Mouse (Mus musculus) hindbrain, embryonic 10.5 days (tissue): Measurements from ENCODE around the gene Rdh12. TPM values are rescaled to one million over a fixed set of nuclear protein-coding genes. Genes with fewer than 3 reads are reported as not detected.
"Not testable (repeated sequence)": the region's sequence is repeated elsewhere in the genome, so short reads cannot be mapped to it uniquely, and the experiment has no call there.

Experiments
- DNase-seq: peaks from one replicate; pipeline ENCODE4 v3.0.0-alpha.2; 2017; ENCODE audit warnings: low spot score
- H3K27ac ChIP-seq: fragments of 300-500 bp; sonication (generic); 2 replicates; pipeline ENCODE4 v1.5.1; 2016; ENCODE audit warnings: mild to moderate bottlenecking, moderate library complexity
- H3K27me3 ChIP-seq: fragments of 300-500 bp; sonication (generic); 2 replicates; pipeline ENCODE4 v1.6.1; 2016; ENCODE audit warnings: mild to moderate bottlenecking; ENCODE audit not compliant: poor library complexity, insufficient read depth, severe bottlenecking
- H3K36me3 ChIP-seq: fragments of 300-500 bp; sonication (generic); 2 replicates; pipeline ENCODE4 v1.6.1; 2016; ENCODE audit warnings: mild to moderate bottlenecking, moderate library complexity
- H3K4me1 ChIP-seq: fragments of 300-500 bp; sonication (generic); replicated peaks from 2 replicates; pipeline ENCODE4 v1.6.1; 2016; ENCODE audit warnings: mild to moderate bottlenecking
- H3K4me3 ChIP-seq: fragments of 300-500 bp; sonication (generic); 2 replicates; pipeline ENCODE4 v1.5.1; 2016; ENCODE audit warnings: mild to moderate bottlenecking, moderate library complexity
- H3K9me3 ChIP-seq: fragments of 300-500 bp; sonication (generic); 2 replicates; pipeline ENCODE4 v1.6.1; 2016; ENCODE audit warnings: mild to moderate bottlenecking, moderate library complexity
- WGBS: fragments of 180-500 bp; shearing (Covaris S2); methylation state at CpG from one replicate; pipeline ENCODE4 v1.1.7; 2016; 5-methylcytosine and 5-hydroxymethylcytosine counted together
- polyA plus RNA-seq: library from polyadenylated mRNA; unstranded; fragments of >200 nt; fragmentation: Nextera tagmentation; extraction: Ambion mirVana; gene quantifications from 2 replicates; pipeline ENCODE4 v1.2.1, GENCODE M21; 2016

Gene Rdh12
- polyA plus RNA-seq, result 1.6 TPM in 2 replicates

GRCm38 (mm10) chr12:79208703-79209464 is at the start of gene Rdh12:
Rdh12 (plus strand) TSS chr12:79208914.
- DNase-seq, result peak; percentile 11
- H3K27me3 ChIP-seq, result no peaks in the 10 kb centered on the region
- peaks cover 11% of the 10 kb centered on the region; the same call in 1 of the 2 replicates for H3K4me1 ChIP-seq
- no peaks in the 10 kb centered on the region for H3K9me3 ChIP-seq
- no peak within 1 kb of the TSS for H3K27ac ChIP-seq
- WGBS, result 5% methylated on average over 13 of the region's 13 CpGs
- no peaks in the 10 kb centered on the region for H3K36me3 ChIP-seq
- peak within 1 kb of the TSS; percentile 56 for H3K4me3 ChIP-seq

GRCm38 (mm10) chr12:79162876-79163275 is 45.8 kb upstream of the Rdh12 start:
- Histone ChIP-seq H3K4me3 (no peak overlapping the region), H3K27ac (no peak overlapping the region), H3K9me3 (no peaks in the 10 kb centered on the region), H3K27me3 (no peaks in the 10 kb centered on the region), H3K36me3 (peaks cover 85% of the 10 kb centered on the region), H3K4me1 (no peaks in the 10 kb centered on the region)
- WGBS, result 93% methylated on average over 3 of the region's 3 CpGs
- DNase-seq, result no peak

- H3K4me1 ChIP-seq, result peaks cover 10% of the 10 kb centered on the region
- no peak for DNase-seq
Observed at GRCm38 (mm10) chr12:79169173-79169572, 39.5 kb upstream of the Rdh12 start.

GRCm38 (mm10) chr12:79170421-79170820 is 38.3 kb upstream of the Rdh12 start:
- H3K4me1 ChIP-seq, result peaks cover 10% of the 10 kb centered on the region
- DNase-seq, result no peak
- no peaks in the 10 kb centered on the region for H3K27me3 ChIP-seq
- H3K27ac ChIP-seq, result no peak overlapping the region
- no peak overlapping the region for H3K4me3 ChIP-seq
- H3K9me3 ChIP-seq, result no peaks in the 10 kb centered on the region
- WGBS, result 83% methylated on average over 3 of the region's 3 CpGs
- peaks cover 21% of the 10 kb centered on the region for H3K36me3 ChIP-seq

More at GRCm38 (mm10) chr12:79169173-79169572, 39.5 kb upstream of the Rdh12 start:
- Histone ChIP-seq H3K27ac (no peak overlapping the region), H3K9me3 (no peaks in the 10 kb centered on the region), H3K4me3 (no peak overlapping the region), H3K27me3 (no peaks in the 10 kb centered on the region), H3K36me3 (peaks cover 23% of the 10 kb centered on the region)

GRCm38 (mm10) chr12:79171269-79171995 is 37.3 kb upstream of the Rdh12 start:
- Histone ChIP-seq H3K4me3 (peak overlapping the region; percentile 77), H3K27me3 (no peaks in the 10 kb centered on the region), H3K36me3 (peaks cover 21% of the 10 kb centered on the region), H3K9me3 (no peaks in the 10 kb centered on the region), H3K4me1 (peaks cover 10% of the 10 kb centered on the region), H3K27ac (peak overlapping the region; percentile 99)
- DNase-seq, result peak; percentile 3
- WGBS, result 40% methylated on average over 12 of the region's 12 CpGs

- H3K4me1 ChIP-seq, result peaks cover 15% of the 10 kb centered on the region
- H3K4me3 ChIP-seq, result peak within 1 kb of the TSS; percentile 77
- H3K27me3 ChIP-seq, result no peaks in the 10 kb centered on the region
- WGBS, result under 1% methylated on average over 73 of the region's 73 CpGs
- H3K27ac ChIP-seq, result peak within 1 kb of the TSS; percentile 99
- H3K36me3 ChIP-seq, result peaks cover 30% of the 10 kb centered on the region
- peak; percentile 91 for DNase-seq
- no peaks in the 10 kb centered on the region for H3K9me3 ChIP-seq
Observed at GRCm38 (mm10) chr12:79172019-79172941, 36.4 kb upstream of the Rdh12 start, which contains the start of gene Vti1b. Vti1b (minus strand) TSS chr12:79172667.

- Histone ChIP-seq H3K36me3 (peaks cover 38% of the 10 kb centered on the region), H3K27ac (no peak overlapping the region), H3K4me1 (peaks cover 15% of the 10 kb centered on the region), H3K4me3 (no peak overlapping the region), H3K27me3 (no peaks in the 10 kb centered on the region), H3K9me3 (no peaks in the 10 kb centered on the region)
- WGBS, result 89% methylated on average over 5 of the region's 5 CpGs
- no peak for DNase-seq
Observed at GRCm38 (mm10) chr12:79173721-79174120, 35.0 kb upstream of the Rdh12 start.

- peaks cover 15% of the 10 kb centered on the region for H3K4me1 ChIP-seq
- WGBS, result 88% methylated on average over 5 of the region's 5 CpGs
- no peak for DNase-seq
- H3K9me3 ChIP-seq, result no peaks in the 10 kb centered on the region
- H3K4me3 ChIP-seq, result no peak overlapping the region
- H3K36me3 ChIP-seq, result peaks cover 57% of the 10 kb centered on the region
- no peaks in the 10 kb centered on the region for H3K27me3 ChIP-seq
- no peak overlapping the region for H3K27ac ChIP-seq
Observed at GRCm38 (mm10) chr12:79175998-79176397, 32.7 kb upstream of the Rdh12 start.

- H3K36me3 ChIP-seq, result peaks cover 84% of the 10 kb centered on the region
Observed at GRCm38 (mm10) chr12:79185160-79185559, 23.6 kb upstream of the Rdh12 start.

GRCm38 (mm10) chr12:79190931-79191673 is 17.6 kb upstream of the Rdh12 start:
- Histone ChIP-seq H3K27me3 (no peaks in the 10 kb centered on the region), H3K27ac (peak overlapping the region; percentile 87), H3K4me3 (peak overlapping the region; percentile 80), H3K4me1 (peaks cover 15% of the 10 kb centered on the region), H3K36me3 (peaks cover 25% of the 10 kb centered on the region), H3K9me3 (no peaks in the 10 kb centered on the region)
- DNase-seq, result peak; percentile 66
- under 1% methylated on average over 18 of the region's 18 CpGs for WGBS

More at GRCm38 (mm10) chr12:79185160-79185559, 23.6 kb upstream of the Rdh12 start:
- not testable (repeated sequence) for DNase-seq, H3K4me1 ChIP-seq, H3K27ac ChIP-seq, H3K9me3 ChIP-seq, H3K4me3 ChIP-seq, H3K27me3 ChIP-seq
- WGBS, result 90% methylated on average over 5 of the region's 6 CpGs

GRCm38 (mm10) chr12:79191701-79192100 is 17.0 kb upstream of the Rdh12 start:
- WGBS, result 6% methylated on average over 14 of the region's 14 CpGs
- H3K4me1 ChIP-seq, result peaks cover 15% of the 10 kb centered on the region
- peaks cover 19% of the 10 kb centered on the region for H3K36me3 ChIP-seq
- H3K4me3 ChIP-seq, result peak overlapping the region; percentile 80
- peak overlapping the region; percentile 87 for H3K27ac ChIP-seq
- peak; percentile 82 for DNase-seq
- no peaks in the 10 kb centered on the region for H3K27me3 ChIP-seq
- H3K9me3 ChIP-seq, result no peaks in the 10 kb centered on the region

GRCm38 (mm10) chr12:79192193-79192592 is 16.5 kb upstream of the Rdh12 start, which contains the start of gene Rdh11:
Rdh11 (minus strand) TSS chr12:79192293.
- no peak for DNase-seq
- Histone ChIP-seq H3K27me3 (no peaks in the 10 kb centered on the region), H3K27ac (peak within 1 kb of the TSS; percentile 87), H3K36me3 (peaks cover 14% of the 10 kb centered on the region), H3K4me3 (peak within 1 kb of the TSS; percentile 80), H3K9me3 (no peaks in the 10 kb centered on the region), H3K4me1 (peaks cover 15% of the 10 kb centered on the region)
- 60% methylated on average over 6 of the region's 6 CpGs for WGBS
